Mouse (Mus musculus): Measurements from ENCODE around the gene Naaa. TPM values are rescaled to one million over a fixed set of nuclear protein-coding genes. Genes with fewer than 3 reads are reported as not detected.

The Naaa gene
- polyA plus RNA-seq (2014; fragmentation: Illumina TruSeq; extraction: RNeasy Lipid Tissue Mini Kit (QIAGEN cat#74804); ENCODE audit: low read depth, low replicate concordance): 2.5 TPM

GRCm38 (mm10) chr5:92277437-92278394 is at the start of gene Naaa:
Gene Naaa (minus strand): TSS chr5:92278170.

GRCm38 (mm10) chr5:92309681-92310511 is 31.9 kb upstream of the Naaa start, which contains the start of gene Sdad1:
Gene Sdad1 (minus strand): TSS chr5:92310479.

GRCm38 (mm10) chr5:92256218-92256617 is 21.8 kb downstream of the Naaa start, which contains the start of gene Ppef2:
Gene Ppef2 (minus strand): TSS chr5:92256278.

DNA sequence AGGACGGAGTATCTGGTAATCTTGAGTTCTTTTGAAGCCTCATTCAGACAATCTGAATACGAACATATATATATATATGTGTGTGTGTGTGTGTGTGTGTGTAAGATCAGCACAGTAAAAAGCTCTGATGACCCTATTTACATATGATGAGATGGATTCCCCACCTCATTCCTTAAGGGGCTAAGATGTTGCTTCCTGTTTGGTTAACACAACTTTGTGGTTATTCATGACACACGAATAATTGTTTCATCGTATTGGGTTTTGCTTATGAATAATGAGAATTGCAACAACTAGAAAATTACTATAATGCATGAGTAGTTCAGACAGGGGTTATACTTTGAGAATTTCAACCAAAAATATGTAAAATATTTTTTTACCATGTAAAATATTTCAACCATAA is 62.7 kb downstream of the Naaa start, which contains the start of gene U90926:
Gene U90926, minus strand, starts transcription at position 101 of the 400 bp plus-strand sequence.

Other genes starting within 250 kb of the Naaa start
- gene Cdkl2, start 234.3 kb downstream of the Naaa start, polyA plus RNA-seq (2014; fragmentation: Illumina TruSeq; extraction: RNeasy Lipid Tissue Mini Kit (QIAGEN cat#74804); ENCODE audit: low read depth, low replicate concordance): 7.9 TPM
- 97.6 TPM for gene G3bp2, start 194.5 kb downstream of the Naaa start, polyA plus RNA-seq (2014; fragmentation: Illumina TruSeq; extraction: RNeasy Lipid Tissue Mini Kit (QIAGEN cat#74804); ENCODE audit: low read depth, low replicate concordance)
- 109 TPM for gene Uso1, start 140.2 kb downstream of the Naaa start, polyA plus RNA-seq (2014; fragmentation: Illumina TruSeq; extraction: RNeasy Lipid Tissue Mini Kit (QIAGEN cat#74804); ENCODE audit: low read depth, low replicate concordance)
- not detected for gene U90926, start 62.8 kb downstream of the Naaa start, polyA plus RNA-seq (2014; fragmentation: Illumina TruSeq; extraction: RNeasy Lipid Tissue Mini Kit (QIAGEN cat#74804); ENCODE audit: low read depth, low replicate concordance)
- gene Ppef2, start 21.9 kb downstream of the Naaa start, polyA plus RNA-seq (2014; fragmentation: Illumina TruSeq; extraction: RNeasy Lipid Tissue Mini Kit (QIAGEN cat#74804); ENCODE audit: low read depth, low replicate concordance): not detected
- 5.4 TPM for gene Sdad1, start 32.3 kb upstream of the Naaa start, polyA plus RNA-seq (2014; fragmentation: Illumina TruSeq; extraction: RNeasy Lipid Tissue Mini Kit (QIAGEN cat#74804); ENCODE audit: low read depth, low replicate concordance)
- gene Cxcl9, start 49.9 kb upstream of the Naaa start, polyA plus RNA-seq (2014; fragmentation: Illumina TruSeq; extraction: RNeasy Lipid Tissue Mini Kit (QIAGEN cat#74804); ENCODE audit: low read depth, low replicate concordance): 14.1 TPM
- gene Art3, start 53.7 kb upstream of the Naaa start, polyA plus RNA-seq (2014; fragmentation: Illumina TruSeq; extraction: RNeasy Lipid Tissue Mini Kit (QIAGEN cat#74804); ENCODE audit: low read depth, low replicate concordance): 6.1 TPM
- 4.5 TPM for gene Cxcl10, start 70.7 kb upstream of the Naaa start, polyA plus RNA-seq (2014; fragmentation: Illumina TruSeq; extraction: RNeasy Lipid Tissue Mini Kit (QIAGEN cat#74804); ENCODE audit: low read depth, low replicate concordance)
- 32.3 TPM for gene Nup54, start 157.0 kb upstream of the Naaa start, polyA plus RNA-seq (2014; fragmentation: Illumina TruSeq; extraction: RNeasy Lipid Tissue Mini Kit (QIAGEN cat#74804); ENCODE audit: low read depth, low replicate concordance)
- gene Scarb2, start 228.7 kb upstream of the Naaa start, polyA plus RNA-seq (2014; fragmentation: Illumina TruSeq; extraction: RNeasy Lipid Tissue Mini Kit (QIAGEN cat#74804); ENCODE audit: low read depth, low replicate concordance): 98.6 TPM